16 mouse cellular contexts compared by ENCODE assay signal in genomic region chr12:89211608-89212007, GRCm38 (mm10).
A peak's percentile ranks its signal among the peaks of the same experiment; 100 is the strongest.
DNase-seq lines count a peak whose midpoint lies in the region; ATAC-seq and TF ChIP-seq lines count a peak whose summit lies in the region.
"Had no signal": no experiment of that assay in that cellular context is flagged by ENCODE, and none has a peak within 500 bp of the region (broad histone marks: within the 10 kb centered on the region; RNA-seq: fewer than 3 reads in every experiment).

No protein-coding gene starts in this region.

- H3K9ac ChIP-seq in kidney, postnatal 0 days (ENCODE audit: low read depth, low read length), result no peak overlapping the region
- H3K9ac ChIP-seq in midbrain, postnatal 0 days (replicated peaks; ENCODE audit: low read length, poor library complexity, severe bottlenecking), result no peak overlapping the region
- H3K9ac ChIP-seq in midbrain, embryonic 15.5 days, result no peak overlapping the region
- H3K9ac ChIP-seq: forebrain, embryonic 15.5 days; limb, embryonic 13.5 days had no signal

- no peak for ATAC-seq in kidney, postnatal 0 days (replicated peaks; ENCODE audit: low FRiP score, low read depth)
- no peak for ATAC-seq in midbrain, postnatal 0 days (ENCODE audit: low FRiP score)
- ATAC-seq in midbrain, embryonic 15.5 days (replicated peaks), result no peak
- ATAC-seq: forebrain, embryonic 15.5 days; inflammation-experienced regulatory T-cells, adult 6 months had no signal

- DNase-seq in cerebellum, postnatal 10 days, result peak; percentile 5 to 21
- DNase-seq in cerebellum, adult 2 months, result no peak
- DNase-seq in kidney, postnatal 0 days (ENCODE audit: low spot score), result no peak
- DNase-seq in kidney, adult 11 months, result no peak
- no peak for DNase-seq in midbrain, postnatal 0 days (ENCODE audit: low spot score)
- no peak for DNase-seq in thymus, postnatal 36 days
- DNase-seq in spleen, postnatal 14 days (ENCODE audit: low spot score in 2 of 2), result no peak
- DNase-seq: cerebellum, adult 11 months; gastrocnemius, adult 2 months; heart, postnatal 36 days; thymus, postnatal 4 days had no signal

- H3K4me2 ChIP-seq in kidney, postnatal 0 days (ENCODE audit: low read length), result no peak overlapping the region
- H3K4me2 ChIP-seq in midbrain, postnatal 0 days (ENCODE audit: low read depth, low read length, poor library complexity, severe bottlenecking), result no peak overlapping the region
- no peak overlapping the region for H3K4me2 ChIP-seq in midbrain, embryonic 15.5 days
- H3K4me2 ChIP-seq: forebrain, embryonic 15.5 days; limb, embryonic 13.5 days had no signal

- TF ChIP-seq POLR2A in cerebellum, adult 2 months (IDR thresholded peaks at IDR 0.05; ENCODE audit: borderline replicate concordance, insufficient read depth, low read length), result no peak

- no peaks in the 10 kb centered on the region for H3K36me3 ChIP-seq in kidney, postnatal 0 days (ENCODE audit: insufficient read depth, low read length)
- H3K36me3 ChIP-seq in midbrain, postnatal 0 days (ENCODE audit: insufficient read depth, low read length), result no peaks in the 10 kb centered on the region
- no peaks in the 10 kb centered on the region for H3K36me3 ChIP-seq in midbrain, embryonic 15.5 days (replicated peaks)
- H3K36me3 ChIP-seq: forebrain, embryonic 15.5 days; heart, embryonic 10.5 days; limb, embryonic 13.5 days had no signal

- no peaks in the 10 kb centered on the region for H3K27me3 ChIP-seq in cerebellum, adult 2 months (ENCODE audit: control insufficient read depth, insufficient read depth, low read length)
- no peaks in the 10 kb centered on the region for H3K27me3 ChIP-seq in kidney, postnatal 0 days (ENCODE audit: insufficient read depth, low read length)
- H3K27me3 ChIP-seq in midbrain, postnatal 0 days (ENCODE audit: insufficient read depth, low read length), result no peaks in the 10 kb centered on the region
- no peaks in the 10 kb centered on the region for H3K27me3 ChIP-seq in midbrain, embryonic 15.5 days (replicated peaks)
- H3K27me3 ChIP-seq: forebrain, embryonic 15.5 days; limb, embryonic 13.5 days had no signal

- H3K27ac ChIP-seq in cerebellum, adult 2 months (ENCODE audit: insufficient read depth, low read length), result no peak overlapping the region
- no peak overlapping the region for H3K27ac ChIP-seq in kidney, postnatal 0 days
- no peak overlapping the region for H3K27ac ChIP-seq in midbrain, postnatal 0 days (ENCODE audit: low read depth, low read length)
- H3K27ac ChIP-seq in midbrain, embryonic 15.5 days, result no peak overlapping the region
- H3K27ac ChIP-seq: forebrain, embryonic 15.5 days; gastrocnemius, adult 2 months; heart, embryonic 10.5 days; limb, embryonic 13.5 days had no signal

- no peaks in the 10 kb centered on the region for H3K9me3 ChIP-seq in kidney, postnatal 0 days (replicated peaks; ENCODE audit: low read length)
- H3K9me3 ChIP-seq in midbrain, postnatal 0 days (ENCODE audit: low read length), result no peaks in the 10 kb centered on the region
- H3K9me3 ChIP-seq in midbrain, embryonic 15.5 days, result no peaks in the 10 kb centered on the region
- H3K9me3 ChIP-seq: forebrain, embryonic 15.5 days; heart, embryonic 10.5 days; limb, embryonic 13.5 days had no signal

- no peak overlapping the region for H3K4me3 ChIP-seq in cerebellum, adult 2 months (replicated peaks; ENCODE audit: insufficient read depth, low read depth, low read length)
- H3K4me3 ChIP-seq in kidney, postnatal 0 days (replicated peaks; ENCODE audit: low read depth, low read length), result no peak overlapping the region
- H3K4me3 ChIP-seq in midbrain, postnatal 0 days (ENCODE audit: low read depth, low read length), result no peak overlapping the region
- H3K4me3 ChIP-seq in midbrain, embryonic 15.5 days, result no peak overlapping the region
- H3K4me3 ChIP-seq: forebrain, embryonic 15.5 days; gastrocnemius, adult 2 months; heart, embryonic 10.5 days; limb, embryonic 13.5 days had no signal

- TF ChIP-seq CTCF in cerebellum, adult 2 months (IDR thresholded peaks at IDR 0.05; ENCODE audit: borderline replicate concordance, insufficient read depth, low read depth, low read length), result no peak
- TF ChIP-seq CTCF in kidney, postnatal 0 days (IDR thresholded peaks at IDR 0.05; ENCODE audit: low read depth), result peak; percentile 49; the same call in 1 of the 2 replicates
- peak; percentile 35 for TF ChIP-seq CTCF in midbrain, postnatal 0 days (IDR thresholded peaks at IDR 0.05)

- 46% methylated on average over 2 of the region's 2 CpGs for WGBS in cerebellum, adult 2 months
- 48% methylated on average over 2 of the region's 2 CpGs for WGBS in kidney, postnatal 0 days
- 47% methylated on average over 2 of the region's 2 CpGs for WGBS in midbrain, postnatal 0 days
- WGBS in midbrain, embryonic 15.5 days, result 55% methylated on average over 2 of the region's 2 CpGs

- H3K4me1 ChIP-seq in cerebellum, adult 2 months (ENCODE audit: control insufficient read depth, insufficient read depth, low read length), result no peaks in the 10 kb centered on the region
- H3K4me1 ChIP-seq in kidney, postnatal 0 days (replicated peaks; ENCODE audit: insufficient read depth, low read length), result no peaks in the 10 kb centered on the region
- H3K4me1 ChIP-seq in midbrain, postnatal 0 days (ENCODE audit: insufficient read depth, low read length), result no peaks in the 10 kb centered on the region
- no peaks in the 10 kb centered on the region for H3K4me1 ChIP-seq in midbrain, embryonic 15.5 days
- H3K4me1 ChIP-seq: forebrain, embryonic 15.5 days; heart, embryonic 10.5 days; limb, embryonic 13.5 days had no signal

Comparison
In these comparisons a context has a peak if more than half of its experiments do, and no peak if none do; other contexts are left out.
1. DNase-seq: peak in cerebellum, postnatal 10 days (2 of 2); none in cerebellum, adult 2 months (0 of 2), kidney, postnatal 0 days (single experiment), kidney, adult 11 months (single experiment), midbrain, postnatal 0 days (single experiment), thymus, postnatal 36 days (0 of 2) and spleen, postnatal 14 days (0 of 2).